Mouse (Mus musculus) B cell, adult 62 days (primary cell): ENCODE data around the gene Trp53i13. TPM values are rescaled to one million over a fixed set of nuclear protein-coding genes. Genes with fewer than 3 reads are reported as not detected.

ENCODE experiments used
- total RNA-seq: library from RNA; stranded (reverse); gene quantifications from 4 replicates; pipeline ENCODE4 v1.2.4, GENCODE M21; 2023

Gene Trp53i13
- total RNA-seq = 5.0 to 12.0 TPM (median 8.4 TPM) in 4 replicates

DNA sequence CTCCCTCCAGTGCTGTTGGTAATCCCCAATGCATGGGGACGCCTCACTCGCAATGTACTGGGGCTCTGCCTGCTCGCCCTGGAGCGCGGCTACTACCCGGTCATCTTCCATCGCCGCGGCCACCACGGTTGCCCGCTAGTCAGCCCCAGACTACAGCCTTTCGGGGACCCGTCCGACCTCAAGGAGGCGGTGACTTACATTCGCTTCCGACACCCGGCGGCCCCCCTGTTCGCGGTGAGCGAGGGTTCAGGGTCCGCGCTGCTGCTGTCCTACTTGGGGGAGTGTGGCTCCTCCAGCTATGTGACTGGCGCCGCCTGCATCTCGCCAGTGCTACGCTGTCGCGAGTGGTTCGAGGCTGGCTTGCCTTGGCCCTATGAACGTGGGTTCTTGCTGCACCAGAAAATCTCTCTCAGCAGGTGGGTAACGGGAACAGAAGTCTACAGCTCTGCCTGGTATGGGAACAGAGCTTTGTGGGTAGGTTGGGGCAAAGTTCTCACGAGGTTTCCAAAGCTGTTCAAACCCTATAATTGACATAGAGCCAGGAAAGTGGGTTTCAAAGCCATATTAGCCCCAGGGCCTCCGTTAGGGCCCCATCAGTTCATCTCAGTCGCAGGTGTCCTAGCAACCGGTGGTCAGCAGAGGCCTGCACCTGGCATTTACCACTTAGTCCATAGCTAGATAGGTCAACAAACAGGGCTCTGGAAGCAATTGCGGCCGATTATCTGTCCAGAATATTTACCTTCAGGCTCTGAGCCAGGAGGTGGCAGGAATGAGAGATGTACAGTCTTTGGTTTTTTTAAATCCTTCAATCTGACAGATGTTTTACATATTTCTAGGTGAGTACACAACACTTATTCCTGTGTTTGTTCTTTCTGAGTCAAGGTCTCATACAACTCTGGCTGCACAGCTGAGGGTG is at the start of gene Trp53i13:
Gene Trp53i13 (minus strand): TSS at position 344 of the 916 bp plus-strand sequence.

DNA sequence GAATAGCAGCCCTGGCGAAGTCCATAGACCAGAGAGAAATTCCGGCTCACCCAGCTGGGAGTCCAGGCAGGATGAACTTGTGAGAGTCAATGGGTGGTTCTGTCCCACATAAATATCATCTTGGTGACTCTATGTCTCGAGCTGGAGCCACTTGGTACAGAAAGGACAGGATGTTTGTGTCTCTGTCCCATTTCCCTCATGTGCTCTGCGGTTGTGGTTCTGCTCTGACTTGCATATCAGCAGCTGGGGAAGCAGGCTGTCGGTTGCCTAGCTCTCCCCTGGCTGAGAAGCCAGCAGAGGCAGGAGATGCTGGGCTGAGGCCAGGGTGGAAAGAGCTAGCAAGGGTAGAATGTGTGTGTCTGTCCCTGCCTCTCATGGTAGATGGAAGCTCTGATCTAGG is 3.3 kb upstream of the Trp53i13 start, which contains the start of gene Gm10392:
Gene Gm10392 (minus strand): TSS at position 156 of the 400 bp plus-strand sequence.

GRCm38 (mm10) chr11:77514832-77515636 is 746 bp downstream of the Trp53i13 start, which contains the start of gene Abhd15:
Gene Abhd15, plus strand, starts transcription at chr11:77515121.

GRCm38 (mm10) chr11:77493512-77494343 is 22.1 kb downstream of the Trp53i13 start, which contains the start of gene Git1:
Gene Git1, plus strand, starts transcription at chr11:77493562.

GRCm38 (mm10) chr11:77489591-77490235 is 26.1 kb downstream of the Trp53i13 start, which contains the start of gene Ankrd13b:
Gene Ankrd13b, minus strand, starts transcription at chr11:77489678.

GRCm38 (mm10) chr11:77462283-77463100 is 53.3 kb downstream of the Trp53i13 start, which contains the start of gene Coro6:
Gene Coro6, plus strand, starts transcription at chr11:77462411.

Other genes with a start within 250 kb of the Trp53i13 start
- gene Coro6, start 53.6 kb downstream of the Trp53i13 start, total RNA-seq = 0.39 to 0.66 TPM (median 0.50 TPM) in 4 replicates
- gene Ankrd13b, start 26.3 kb downstream of the Trp53i13 start, total RNA-seq = 0.91 to 2.4 TPM (median 1.3 TPM) in 4 replicates
- gene Git1, start 22.4 kb downstream of the Trp53i13 start, total RNA-seq = 42.1 to 47.7 TPM (median 45.0 TPM) in 4 replicates
- gene Abhd15, start 859 bp downstream of the Trp53i13 start, total RNA-seq = 0.27 to 1.1 TPM (median 0.56 TPM) in 4 replicates
- 0.44 to 0.55 TPM (median 0.54 TPM) in 3 of 4 replicates, not detected in the other for gene Gm10392, start 3.2 kb upstream of the Trp53i13 start, total RNA-seq
- 47.0 to 47.6 TPM (median 47.4 TPM) in 4 replicates for gene Taok1, start 91.8 kb upstream of the Trp53i13 start, total RNA-seq
- 103 to 110 TPM (median 108 TPM) in 4 replicates for gene Nufip2, start 170.2 kb upstream of the Trp53i13 start, total RNA-seq
- not detected in 4 replicates for gene Cryba1, start 209.3 kb upstream of the Trp53i13 start, total RNA-seq
- 112 to 134 TPM (median 121 TPM) in 4 replicates for gene Myo18a, start 247.3 kb upstream of the Trp53i13 start, total RNA-seq